Mouse (Mus musculus) intestine, postnatal 0 days (tissue): ENCODE results near the gene Srrm4. TPM values are rescaled to one million over a fixed set of nuclear protein-coding genes. Genes with fewer than 3 reads are reported as not detected.

Experiments
- ATAC-seq: fragments of 200-750 bp; cut with Nextera tagmentation; 2 replicates; pipeline ENCODE4 v1.8.0; 2017; ENCODE audit warnings: mild to moderate bottlenecking, moderate TSS enrichment, moderate library complexity
- H3K27ac ChIP-seq: fragments of 300-500 bp; sonication (generic); 2 replicates; pipeline ENCODE4 v1.5.1; 2014; ENCODE audit warnings: mild to moderate bottlenecking, low read depth, low read length, moderate library complexity
- H3K27me3 ChIP-seq: fragments of 300-500 bp; sonication (generic); replicated peaks from 2 replicates; pipeline ENCODE4 v1.6.1; 2014; ENCODE audit warnings: low read length, mixed read lengths; ENCODE audit not compliant: control insufficient read depth, insufficient read depth
- H3K36me3 ChIP-seq: fragments of 300-500 bp; sonication (generic); 2 replicates; pipeline ENCODE4 v1.6.1; 2014; ENCODE audit warnings: mild to moderate bottlenecking, moderate library complexity; ENCODE audit not compliant: control insufficient read depth, insufficient read depth
- H3K4me1 ChIP-seq: fragments of 300-500 bp; sonication (generic); replicated peaks from 2 replicates; pipeline ENCODE4 v1.6.1; 2014; ENCODE audit warnings: antibody characterized with exemption, low read length, mixed read lengths; ENCODE audit not compliant: control insufficient read depth, insufficient read depth
- H3K4me2 ChIP-seq: fragments of 300-500 bp; sonication (generic); replicated peaks from 2 replicates; pipeline ENCODE4 v1.6.1; 2014; ENCODE audit warnings: low read depth, mild to moderate bottlenecking, moderate library complexity
- H3K4me3 ChIP-seq: fragments of 300-500 bp; sonication (generic); 2 replicates; pipeline ENCODE4 v1.5.1; 2014; ENCODE audit warnings: low read depth, low read length
- H3K9ac ChIP-seq: fragments of 300-500 bp; sonication (generic); 2 replicates; pipeline ENCODE4 v1.6.1; 2014; ENCODE audit warnings: mild to moderate bottlenecking, low read depth, low read length
- H3K9me3 ChIP-seq: fragments of 300-500 bp; sonication (generic); 2 replicates; pipeline ENCODE4 v1.6.1; 2016; ENCODE audit warnings: mixed run types; ENCODE audit not compliant: control insufficient read depth
- CTCF ChIP-seq: sonication (generic); IDR thresholded peaks from 2 replicates; pipeline ENCODE4 v1.5.1; 2016; ENCODE audit warnings: low read depth, mild to moderate bottlenecking, control low read depth, antibody characterized with exemption, moderate library complexity
- WGBS: fragments of 180-500 bp; shearing (Covaris S2); extraction: QIAGEN DNeasy Blood & Tissue Kit; methylation state at CpG from one replicate; pipeline ENCODE4 v1.1.7; 2014; 5-methylcytosine and 5-hydroxymethylcytosine counted together
- polyA plus RNA-seq: library from polyadenylated mRNA; unstranded; fragments of >200 nt; fragmentation: Nextera tagmentation; extraction: Ambion mirVana; gene quantifications from 2 replicates; pipeline ENCODE4 v1.2.1, GENCODE M21; 2015

Srrm4 gene
- polyA plus RNA-seq, 1 experiment from 2014 or later, result 0.52 TPM

GRCm38 (mm10) chr5:116539360-116539759, 52.3 kb downstream of the Srrm4 start:
- H3K27ac ChIP-seq, result no peak overlapping the region
- no peak overlapping the region for H3K4me3 ChIP-seq
- ATAC-seq, result no peak
- 65% methylated on average over 3 of the region's 3 CpGs for WGBS
- TF ChIP-seq CTCF, result no peak
- H3K9ac ChIP-seq, result no peak overlapping the region
- H3K4me1 ChIP-seq, result no peaks in the 10 kb centered on the region
- H3K4me2 ChIP-seq, result no peak overlapping the region
- H3K9me3 ChIP-seq, result no peaks in the 10 kb centered on the region
- no peaks in the 10 kb centered on the region for H3K36me3 ChIP-seq
- H3K27me3 ChIP-seq, result no peaks in the 10 kb centered on the region

DNA sequence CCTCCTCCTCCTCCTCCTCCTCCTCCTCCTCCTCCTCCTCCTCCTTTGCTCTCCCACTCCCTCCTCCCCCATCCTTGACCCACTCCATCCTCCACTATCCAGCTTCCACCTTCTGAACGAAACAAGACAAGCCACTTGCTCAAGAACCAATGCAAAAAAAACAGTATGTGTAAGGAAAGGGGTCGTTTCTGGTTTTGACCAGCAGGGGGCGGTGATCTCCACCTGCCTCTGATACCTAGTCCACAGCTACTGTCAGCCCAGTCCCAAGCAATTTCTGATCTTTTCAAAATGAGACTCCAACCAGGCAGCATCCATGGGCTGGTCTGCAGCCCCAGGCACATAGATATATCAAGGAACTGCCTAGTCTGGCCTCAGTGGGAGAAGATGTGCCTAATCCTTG, 53.1 kb downstream of the Srrm4 start:
- WGBS, result 70% methylated on average over 3 of the region's 3 CpGs
- H3K36me3 ChIP-seq, result no peaks in the 10 kb centered on the region
- no peak for ATAC-seq

DNA sequence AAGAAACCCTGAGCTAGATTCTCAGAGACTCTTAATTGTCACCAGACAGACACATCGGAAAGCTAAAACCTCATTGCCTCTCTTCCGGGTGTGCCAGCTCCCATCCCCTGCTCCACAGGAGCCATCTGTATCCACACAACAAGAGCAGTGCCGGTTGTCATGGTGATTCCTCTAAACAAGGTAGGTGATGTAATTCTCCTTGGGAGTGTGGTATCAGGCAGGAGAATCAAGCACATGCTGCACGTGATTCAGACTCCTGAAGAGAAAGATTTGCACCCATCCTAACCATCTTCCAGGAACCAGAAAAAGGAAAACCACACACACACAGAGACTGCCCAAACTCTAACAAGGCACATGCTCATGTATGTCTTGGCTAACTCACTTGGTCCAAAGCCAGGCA, 65.3 kb downstream of the Srrm4 start:
- H3K4me2 ChIP-seq, result no peak overlapping the region
- ATAC-seq, result no peak
- H3K9me3 ChIP-seq, result no peaks in the 10 kb centered on the region
- H3K4me3 ChIP-seq, result no peak overlapping the region
- H3K4me1 ChIP-seq, result no peaks in the 10 kb centered on the region
- 64% methylated on average over 4 of the region's 4 CpGs for WGBS
- no peak overlapping the region for H3K9ac ChIP-seq
- H3K27ac ChIP-seq, result no peak overlapping the region
- H3K36me3 ChIP-seq, result no peaks in the 10 kb centered on the region
- H3K27me3 ChIP-seq, result no peaks in the 10 kb centered on the region
- TF ChIP-seq CTCF, result no peak

More for the DNA sequence above, 53.1 kb downstream of the Srrm4 start:
- no peak overlapping the region for H3K9ac ChIP-seq
- no peaks in the 10 kb centered on the region for H3K9me3 ChIP-seq
- no peak overlapping the region for H3K4me3 ChIP-seq
- H3K4me2 ChIP-seq, result no peak overlapping the region
- H3K4me1 ChIP-seq, result no peaks in the 10 kb centered on the region
- no peak overlapping the region for H3K27ac ChIP-seq
- H3K27me3 ChIP-seq, result no peaks in the 10 kb centered on the region
- peak; percentile 45 for TF ChIP-seq CTCF

DNA sequence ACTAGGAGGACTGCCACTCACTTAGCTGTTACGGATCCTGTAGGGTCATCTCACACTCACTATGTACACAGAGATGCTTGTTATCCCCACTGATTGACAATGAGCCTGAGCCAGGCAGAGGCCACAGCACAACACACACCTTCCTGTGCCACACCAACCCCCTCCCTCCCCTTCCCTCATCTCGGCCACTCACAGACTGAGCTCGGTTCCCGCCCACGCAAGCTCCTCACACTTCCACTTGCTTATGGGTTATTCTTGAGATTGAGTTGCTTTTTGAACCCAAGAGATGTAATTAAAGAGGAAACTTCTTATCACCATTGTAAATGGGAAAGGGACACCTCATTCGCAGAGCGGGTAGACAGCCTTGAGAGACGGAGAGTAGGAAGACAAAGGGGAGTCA, 66.3 kb downstream of the Srrm4 start:
- H3K9me3 ChIP-seq, result no peaks in the 10 kb centered on the region

DNA sequence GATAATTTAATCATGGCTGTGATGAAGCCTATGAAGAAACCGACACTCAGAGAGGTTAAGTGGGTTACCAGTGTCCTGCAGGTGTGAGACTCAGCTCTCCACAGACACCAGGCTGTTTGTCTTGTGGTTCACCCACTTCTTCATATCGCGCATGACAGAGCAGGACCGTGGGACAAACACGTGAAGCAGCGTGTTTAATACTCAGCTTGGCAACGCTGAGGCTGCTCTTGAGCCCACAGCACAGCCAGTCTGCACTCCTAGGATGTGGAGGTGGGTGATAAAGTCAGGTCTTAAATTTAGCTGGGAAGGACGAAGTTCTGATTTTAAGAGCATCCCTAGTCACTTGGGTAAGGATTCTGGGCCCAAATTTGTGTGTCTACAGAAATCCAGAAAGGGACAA, 68.1 kb downstream of the Srrm4 start:
- Histone ChIP-seq H3K4me2 (no peak overlapping the region), H3K4me3 (no peak overlapping the region), H3K36me3 (no peaks in the 10 kb centered on the region), H3K27me3 (no peaks in the 10 kb centered on the region), H3K9me3 (no peaks in the 10 kb centered on the region), H3K27ac (no peak overlapping the region), H3K9ac (no peak overlapping the region), H3K4me1 (no peaks in the 10 kb centered on the region)
- TF ChIP-seq CTCF, result no peak
- WGBS, result 90% methylated on average over 8 of the region's 8 CpGs
- ATAC-seq, result no peak

More for the DNA sequence above, 66.3 kb downstream of the Srrm4 start:
- no peak overlapping the region for H3K27ac ChIP-seq
- no peak overlapping the region for H3K4me3 ChIP-seq
- no peak for ATAC-seq
- H3K27me3 ChIP-seq, result no peaks in the 10 kb centered on the region
- 77% methylated on average over 8 of the region's 8 CpGs for WGBS
- H3K9ac ChIP-seq, result no peak overlapping the region
- no peak for TF ChIP-seq CTCF
- no peaks in the 10 kb centered on the region for H3K4me1 ChIP-seq
- H3K36me3 ChIP-seq, result no peaks in the 10 kb centered on the region
- H3K4me2 ChIP-seq, result no peak overlapping the region

DNA sequence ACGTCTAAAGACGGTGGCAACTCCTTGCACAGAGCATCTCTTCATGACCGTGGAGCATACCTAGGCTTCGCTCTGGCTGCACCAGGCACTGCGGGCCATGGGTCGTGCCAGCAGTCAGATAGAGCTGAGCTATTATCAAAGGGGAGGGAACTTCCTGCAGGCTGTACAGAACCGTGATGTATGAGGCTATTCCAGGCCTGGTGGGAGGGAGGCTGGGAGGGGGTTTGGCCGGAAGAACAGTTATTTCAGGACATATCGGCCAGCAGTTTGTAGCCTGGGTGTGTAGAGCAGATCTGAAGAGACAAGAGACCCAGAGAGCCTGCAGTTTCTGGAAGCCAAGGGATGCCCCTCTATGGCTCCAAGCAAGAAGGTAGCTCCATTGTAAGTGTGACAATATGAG, 68.5 kb downstream of the Srrm4 start:
- Histone ChIP-seq H3K9me3 (no peaks in the 10 kb centered on the region), H3K36me3 (no peaks in the 10 kb centered on the region), H3K4me2 (no peak overlapping the region), H3K9ac (no peak overlapping the region), H3K27me3 (no peaks in the 10 kb centered on the region), H3K4me3 (no peak overlapping the region), H3K4me1 (no peaks in the 10 kb centered on the region), H3K27ac (no peak overlapping the region)
- TF ChIP-seq CTCF, result no peak
- 66% methylated on average over 9 of the region's 9 CpGs for WGBS
- ATAC-seq, result no peak

- no peak overlapping the region for H3K4me3 ChIP-seq
- TF ChIP-seq CTCF, result no peak
- 77% methylated on average over 11 of the region's 11 CpGs for WGBS
These were observed 69.3 kb downstream of the Srrm4 start for GRCm38 (mm10) chr5:116522273-116522672.

More at GRCm38 (mm10) chr5:116522273-116522672, 69.3 kb downstream of the Srrm4 start:
- Histone ChIP-seq H3K4me1 (no peaks in the 10 kb centered on the region), H3K27me3 (no peaks in the 10 kb centered on the region), H3K27ac (no peak overlapping the region), H3K36me3 (no peaks in the 10 kb centered on the region), H3K4me2 (no peak overlapping the region), H3K9ac (no peak overlapping the region), H3K9me3 (no peaks in the 10 kb centered on the region)
- no peak for ATAC-seq
